Mouse (Mus musculus) spleen, adult 2 months (tissue): ENCODE data around the gene Mcl1. TPM values are rescaled to one million over a fixed set of nuclear protein-coding genes. Genes with fewer than 3 reads are reported as not detected.

Experiments
- DNase-seq, 2 experiments: peaks; one replicate each; pipeline versions ENCODE4 v3.0.0 to v3.0.0-alpha.2; 2012 to 2021; ENCODE audit warnings: low spot score in 2 of 2, low read depth in 1 of 2
- H3K27ac ChIP-seq: fragments of 200-500 bp; 2 replicates; pipeline ENCODE4 v1.5.1; 2012; ENCODE audit warnings: low read length, inconsistent platforms; ENCODE audit not compliant: insufficient read depth
- H3K27me3 ChIP-seq: fragments of 200-500 bp; 2 replicates; pipeline ENCODE4 v1.6.1; 2012; ENCODE audit warnings: mild to moderate bottlenecking, moderate library complexity, low read length, inconsistent platforms; ENCODE audit not compliant: control insufficient read depth, insufficient read depth
- H3K36me3 ChIP-seq: fragments of 200-500 bp; 2 replicates; pipeline ENCODE4 v1.6.1; 2012; ENCODE audit warnings: mild to moderate bottlenecking, low read length, inconsistent platforms; ENCODE audit not compliant: control insufficient read depth, insufficient read depth
- H3K4me1 ChIP-seq: fragments of 200-500 bp; 2 replicates; pipeline ENCODE4 v1.6.1; 2011; ENCODE audit warnings: inconsistent platforms; ENCODE audit not compliant: control insufficient read depth, insufficient read depth, insufficient read length
- H3K4me3 ChIP-seq: fragments of 200-500 bp; 2 replicates; pipeline ENCODE4 v1.5.1; 2011; ENCODE audit warnings: mild to moderate bottlenecking, inconsistent platforms; ENCODE audit not compliant: insufficient read depth, insufficient read length; ENCODE audit errors: extremely low read depth
- CTCF ChIP-seq: fragments of 200-500 bp; IDR thresholded peaks from 2 replicates; pipeline ENCODE4 v1.5.1; 2011; ENCODE audit warnings: mild to moderate bottlenecking, inconsistent platforms; ENCODE audit not compliant: insufficient read depth, insufficient read length, insufficient replicate concordance; ENCODE audit errors: extremely low read depth
- POLR2A ChIP-seq: fragments of 200-500 bp; IDR thresholded peaks from 2 replicates; pipeline ENCODE4 v1.6.1; 2011; ENCODE audit warnings: low read depth, low read length, inconsistent platforms
- WGBS: fragments of 180-500 bp; shearing (Covaris S2); methylation state at CpG from one replicate; pipeline ENCODE4 v1.1.7; 2018; 5-methylcytosine and 5-hydroxymethylcytosine counted together
- polyA plus RNA-seq: library from polyadenylated mRNA; depleted of rRNA; stranded (reverse); fragments of >200 nt; gene quantifications from 2 replicates; pipeline ENCODE4 v1.2.3, GENCODE M21; 2012; rRNA removed

Gene Mcl1
- polyA plus RNA-seq, 1 experiment = 169 TPM

GRCm38 (mm10) chr3:95709044-95709443, 50.5 kb downstream of the Mcl1 start:
- H3K36me3 ChIP-seq = no peaks in the 10 kb centered on the region
- no peak for TF ChIP-seq POLR2A
- TF ChIP-seq CTCF = no peak
- no peak for DNase-seq
- 65% methylated on average over 4 of the region's 4 CpGs for WGBS
- peaks cover 9% of the 10 kb centered on the region; the same call in 1 of the 2 replicates for H3K4me1 ChIP-seq
- no peak overlapping the region for H3K27ac ChIP-seq
- H3K4me3 ChIP-seq = no peak overlapping the region
- H3K27me3 ChIP-seq = no peaks in the 10 kb centered on the region

- Histone ChIP-seq H3K4me1 (peaks cover 9% of the 10 kb centered on the region; the same call in 1 of the 2 replicates), H3K27ac (no peak overlapping the region), H3K36me3 (no peaks in the 10 kb centered on the region), H3K4me3 (no peak overlapping the region), H3K27me3 (no peaks in the 10 kb centered on the region)
- no peak for TF ChIP-seq POLR2A
- no peak for TF ChIP-seq CTCF
- no peak for DNase-seq
Observed at GRCm38 (mm10) chr3:95709967-95710366, 51.4 kb downstream of the Mcl1 start.

Other genes with a start within 250 kb of the Mcl1 start
- 19.5 and 20.7 TPM in 2 replicates for gene Arnt, start 224.4 kb upstream of the Mcl1 start, polyA plus RNA-seq
- 1.3 and 1.4 TPM in 2 replicates for gene Ctsk, start 159.5 kb upstream of the Mcl1 start, polyA plus RNA-seq
- 81.7 and 84.6 TPM in 2 replicates for gene Ctss, start 132.0 kb upstream of the Mcl1 start, polyA plus RNA-seq
- gene Hormad1, start 99.1 kb upstream of the Mcl1 start, polyA plus RNA-seq = not detected in 2 replicates
- 3.3 and 3.8 TPM in 2 replicates for gene Golph3l, start 69.9 kb upstream of the Mcl1 start, polyA plus RNA-seq
- gene Ensa, start 33.8 kb upstream of the Mcl1 start, polyA plus RNA-seq = 8.3 and 10.4 TPM in 2 replicates
- 7.9 and 8.1 TPM in 2 replicates for gene Adamtsl4, start 29.1 kb downstream of the Mcl1 start, polyA plus RNA-seq
- gene Ecm1, start 80.8 kb downstream of the Mcl1 start, polyA plus RNA-seq = 62.3 and 104 TPM in 2 replicates
- 29.5 and 29.7 TPM in 2 replicates for gene Tars2, start 101.4 kb downstream of the Mcl1 start, polyA plus RNA-seq
- 11.3 and 15.7 TPM in 2 replicates for gene Rprd2, start 160.1 kb downstream of the Mcl1 start, polyA plus RNA-seq
- 8.6 and 12.1 TPM in 2 replicates for gene Prpf3, start 197.1 kb downstream of the Mcl1 start, polyA plus RNA-seq
- 28.0 and 30.7 TPM in 2 replicates for gene Mrps21, start 212.7 kb downstream of the Mcl1 start, polyA plus RNA-seq
- gene Ciart, start 223.5 kb downstream of the Mcl1 start, polyA plus RNA-seq = 3.3 and 3.8 TPM in 2 replicates
- 11.5 and 12.7 TPM in 2 replicates for gene BC028528, start 233.2 kb downstream of the Mcl1 start, polyA plus RNA-seq
- 100 and 174 TPM in 2 replicates for gene Aph1a, start 235.2 kb downstream of the Mcl1 start, polyA plus RNA-seq
- 0.50 TPM in 1 of 2 replicates, not detected in the other for gene Car14, start 245.9 kb downstream of the Mcl1 start, polyA plus RNA-seq